Mouse (Mus musculus): ENCODE results near the gene Grin2d. TPM values are rescaled to one million over a fixed set of nuclear protein-coding genes. Genes with fewer than 3 reads are reported as not detected.
"Not testable (repeated sequence)": the region's sequence is repeated elsewhere in the genome, so short reads cannot be mapped to it uniquely, and the experiment has no call there.

Grin2d gene
- 0.13 and 0.23 TPM in 2 replicates for polyA plus RNA-seq (2015; fragmentation: Nextera tagmentation; extraction: Ambion mirVana)

DNA sequence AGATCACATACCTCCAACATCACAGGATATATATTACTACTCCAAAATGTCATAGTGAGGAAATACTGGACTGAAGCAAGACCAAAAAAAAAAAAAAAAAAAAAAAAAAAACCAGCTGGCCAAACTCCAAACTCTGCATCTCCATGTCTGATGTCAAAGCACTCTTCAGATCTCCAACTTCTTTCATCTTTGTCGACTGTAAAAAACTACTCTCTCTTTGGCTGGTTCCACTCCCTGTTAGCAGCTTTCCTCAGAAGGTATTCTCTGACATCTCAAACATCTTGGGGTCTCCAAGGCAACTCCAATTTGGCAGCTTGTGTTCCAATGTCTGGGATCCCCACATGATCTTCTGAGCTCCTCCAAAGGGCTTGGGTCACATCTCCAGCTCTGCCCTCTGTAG, at the start of gene Grin2d:
TSS of gene Grin2d (minus strand) at position 101 of the 400 bp plus-strand sequence.
- H3K27ac ChIP-seq (replicated peaks); H3K9ac ChIP-seq; H3K27me3 ChIP-seq (replicated peaks); H3K4me2 ChIP-seq; H3K4me3 ChIP-seq; H3K9me3 ChIP-seq; ATAC-seq (ENCODE audit: extremely low read depth, insufficient number of reproducible peaks, low FRiP score, low TSS enrichment): not testable (repeated sequence)
- 81% methylated on average over 1 of the region's 1 CpGs for WGBS
- H3K36me3 ChIP-seq = peaks cover 94% of the 10 kb centered on the region
- H3K4me1 ChIP-seq = peaks cover 17% of the 10 kb centered on the region

DNA sequence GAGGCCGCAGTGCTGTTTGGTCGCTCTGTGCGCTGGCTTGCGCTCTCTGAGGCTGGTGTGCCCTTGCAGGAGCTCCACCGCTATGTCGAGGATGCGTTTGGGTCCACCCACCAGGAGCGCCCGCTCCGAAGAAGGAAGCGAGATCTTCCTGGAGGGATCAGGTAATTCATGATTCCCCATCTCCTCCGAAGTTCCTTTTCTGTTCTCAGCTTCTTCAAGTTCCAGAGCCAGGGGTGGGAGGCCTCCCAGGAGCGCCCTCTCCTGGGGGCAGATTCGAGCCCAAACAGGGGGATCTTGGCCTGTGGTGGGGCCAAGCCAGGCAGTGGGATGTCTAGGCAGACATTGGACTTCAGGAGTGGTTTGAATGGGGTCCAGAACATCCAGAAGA, 46.2 kb upstream of the Grin2d start:
- H3K9ac ChIP-seq = peak overlapping the region; percentile 73
- peak overlapping the region; percentile 92 for H3K27ac ChIP-seq (replicated peaks)
- peak overlapping the region; percentile 75 for H3K4me2 ChIP-seq
- ATAC-seq (ENCODE audit: extremely low read depth, insufficient number of reproducible peaks, low FRiP score, low TSS enrichment) = no peak
- WGBS = 12% methylated on average over 14 of the region's 14 CpGs
- peaks cover 5% of the 10 kb centered on the region for H3K9me3 ChIP-seq
- H3K4me3 ChIP-seq = peak overlapping the region; percentile 56
- H3K4me1 ChIP-seq = peaks cover 39% of the 10 kb centered on the region
- H3K36me3 ChIP-seq = no peaks in the 10 kb centered on the region
- H3K27me3 ChIP-seq (replicated peaks) = peaks cover 19% of the 10 kb centered on the region

GRCm38 (mm10) chr7:45923762-45924428, 45.7 kb upstream of the Grin2d start, which contains the start of gene Ccdc114:
Gene Ccdc114 (plus strand): TSS chr7:45924072.
- H3K36me3 ChIP-seq = no peaks in the 10 kb centered on the region
- WGBS = 4% methylated on average over 24 of the region's 24 CpGs

GRCm38 (mm10) chr7:45922928-45923761, 45.0 kb upstream of the Grin2d start:
- Histone ChIP-seq H3K4me1 (peaks cover 45% of the 10 kb centered on the region), H3K36me3 (peaks cover under 1% of the 10 kb centered on the region; the same call in 1 of the 2 replicates), H3K4me3 (peak overlapping the region; percentile 56), H3K4me2 (peak overlapping the region; percentile 75), H3K27ac (replicated peaks) (peak overlapping the region; percentile 92), H3K27me3 (replicated peaks) (peaks cover 11% of the 10 kb centered on the region), H3K9me3 (peaks cover 5% of the 10 kb centered on the region), H3K9ac (peak overlapping the region; percentile 73)
- WGBS = 1% methylated on average over 37 of the region's 37 CpGs
- peak; percentile 79 for ATAC-seq (ENCODE audit: extremely low read depth, insufficient number of reproducible peaks, low FRiP score, low TSS enrichment)

More at GRCm38 (mm10) chr7:45923762-45924428, 45.7 kb upstream of the Grin2d start, which contains the start of gene Ccdc114:
- Histone ChIP-seq H3K9ac (peak within 1 kb of the TSS; percentile 73), H3K27ac (replicated peaks) (peak within 1 kb of the TSS; percentile 92), H3K4me1 (peaks cover 44% of the 10 kb centered on the region), H3K4me2 (peak within 1 kb of the TSS; percentile 75), H3K27me3 (replicated peaks) (peaks cover 14% of the 10 kb centered on the region), H3K4me3 (peak within 1 kb of the TSS; percentile 56), H3K9me3 (peaks cover 5% of the 10 kb centered on the region)
- peak; percentile 40; the same call in 1 of the 2 replicates for ATAC-seq (ENCODE audit: extremely low read depth, insufficient number of reproducible peaks, low FRiP score, low TSS enrichment)

- Histone ChIP-seq H3K27me3 (replicated peaks) (no peaks in the 10 kb centered on the region; the same call in 1 of the 2 replicates), H3K9ac (peak overlapping the region; percentile 73), H3K27ac (replicated peaks) (peak overlapping the region; percentile 92), H3K36me3 (peaks cover 5% of the 10 kb centered on the region; the same call in 1 of the 2 replicates), H3K4me2 (peak overlapping the region; percentile 75), H3K4me3 (peak overlapping the region; percentile 56; the same call in 1 of the 2 replicates), H3K9me3 (no peaks in the 10 kb centered on the region), H3K4me1 (peaks cover 53% of the 10 kb centered on the region)
- 75% methylated on average over 12 of the region's 12 CpGs for WGBS
- no peak for ATAC-seq (ENCODE audit: extremely low read depth, insufficient number of reproducible peaks, low FRiP score, low TSS enrichment)
Observed at GRCm38 (mm10) chr7:45921950-45922600, 43.9 kb upstream of the Grin2d start.

DNA sequence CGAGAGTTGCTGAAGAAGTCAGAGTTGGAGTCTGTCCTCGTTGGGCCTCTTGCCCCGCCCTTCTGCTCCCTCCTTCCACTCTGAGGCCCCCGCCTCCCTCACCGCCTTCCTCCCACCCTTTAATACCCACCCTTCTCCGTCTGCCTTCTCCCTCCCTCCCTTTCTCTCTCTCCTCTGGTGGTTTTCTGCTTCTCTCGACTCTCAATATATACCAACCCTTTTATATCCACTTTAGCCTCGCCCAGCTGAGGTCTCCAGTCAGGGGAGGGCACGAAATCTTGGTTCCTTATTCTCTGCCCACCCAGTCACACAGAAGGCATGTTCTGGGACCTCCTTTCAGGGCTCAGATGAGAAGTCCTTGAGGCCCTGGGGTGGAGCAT, 43.1 kb upstream of the Grin2d start, which contains the start of gene Emp3:
TSS of gene Emp3 (minus strand) at position 163 of the 380 bp plus-strand sequence.
- ATAC-seq (ENCODE audit: extremely low read depth, insufficient number of reproducible peaks, low FRiP score, low TSS enrichment) = no peak
- peaks cover 62% of the 10 kb centered on the region for H3K4me1 ChIP-seq

DNA sequence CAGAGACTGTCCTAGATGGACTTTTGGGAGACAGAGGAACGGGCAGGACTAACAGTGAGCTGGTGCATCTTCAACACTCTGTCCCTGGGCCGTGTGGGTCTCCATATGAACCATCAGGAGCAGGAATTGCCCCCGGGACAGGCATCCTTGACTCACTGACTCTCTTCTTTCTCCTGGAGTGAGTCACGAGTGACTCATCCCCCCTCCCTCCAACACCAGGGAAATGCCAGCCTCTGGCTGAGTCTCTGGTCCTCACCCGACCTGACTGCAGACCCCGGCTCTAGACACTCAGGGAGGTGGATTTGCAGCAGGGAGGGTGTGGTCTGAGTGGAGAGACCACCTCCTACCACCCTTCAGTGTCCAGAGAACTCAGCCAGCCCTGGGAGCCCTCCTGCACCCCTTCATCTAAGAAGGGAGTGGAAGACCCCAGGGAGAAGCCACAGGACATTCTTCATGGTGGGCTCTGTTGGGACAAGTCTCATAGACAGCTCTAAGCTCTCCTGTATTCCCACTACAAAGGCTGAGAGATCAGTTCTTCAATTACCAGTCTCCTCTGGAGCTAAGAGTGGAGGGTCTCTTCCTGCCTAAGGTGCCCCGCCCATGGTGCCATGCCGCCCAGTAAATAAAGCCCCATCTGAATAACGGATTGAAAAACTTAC, 42.5 kb upstream of the Grin2d start:
- Histone ChIP-seq H3K4me2 (peak overlapping the region; percentile 62), H3K4me1 (peaks cover 67% of the 10 kb centered on the region), H3K27me3 (replicated peaks) (no peaks in the 10 kb centered on the region; the same call in 1 of the 2 replicates), H3K9ac (peak overlapping the region; percentile 82), H3K36me3 (peaks cover 5% of the 10 kb centered on the region; the same call in 1 of the 2 replicates), H3K27ac (replicated peaks) (peak overlapping the region; percentile 92), H3K4me3 (peak overlapping the region; percentile 58), H3K9me3 (no peaks in the 10 kb centered on the region)
- ATAC-seq (ENCODE audit: extremely low read depth, insufficient number of reproducible peaks, low FRiP score, low TSS enrichment) = no peak
- WGBS = 26% methylated on average over 9 of the region's 9 CpGs

More for the DNA sequence above, 43.1 kb upstream of the Grin2d start, which contains the start of gene Emp3:
- Histone ChIP-seq H3K9me3 (no peaks in the 10 kb centered on the region), H3K4me3 (peak within 1 kb of the TSS; percentile 58), H3K27ac (replicated peaks) (peak within 1 kb of the TSS; percentile 92), H3K4me2 (peak within 1 kb of the TSS; percentile 62), H3K9ac (peak within 1 kb of the TSS; percentile 82), H3K27me3 (replicated peaks) (no peaks in the 10 kb centered on the region; the same call in 1 of the 2 replicates), H3K36me3 (peaks cover 5% of the 10 kb centered on the region; the same call in 1 of the 2 replicates)
- 30% methylated on average over 9 of the region's 9 CpGs for WGBS

- H3K27ac ChIP-seq (replicated peaks) = no peak overlapping the region
Observed at GRCm38 (mm10) chr7:45919761-45920160, 41.6 kb upstream of the Grin2d start.

GRCm38 (mm10) chr7:45919083-45919671, 41.0 kb upstream of the Grin2d start:
- peaks cover 61% of the 10 kb centered on the region for H3K4me1 ChIP-seq
- no peaks in the 10 kb centered on the region for H3K9me3 ChIP-seq
- 62% methylated on average over 14 of the region's 14 CpGs for WGBS
- ATAC-seq (ENCODE audit: extremely low read depth, insufficient number of reproducible peaks, low FRiP score, low TSS enrichment) = no peak
- H3K27me3 ChIP-seq (replicated peaks) = no peaks in the 10 kb centered on the region; the same call in 1 of the 2 replicates
- peak overlapping the region; percentile 62 for H3K4me2 ChIP-seq
- H3K36me3 ChIP-seq = peaks cover 5% of the 10 kb centered on the region; the same call in 1 of the 2 replicates
- H3K27ac ChIP-seq (replicated peaks) = no peak overlapping the region
- peak overlapping the region; percentile 58; the same call in 1 of the 2 replicates for H3K4me3 ChIP-seq
- H3K9ac ChIP-seq = peak overlapping the region; percentile 82

More at GRCm38 (mm10) chr7:45919761-45920160, 41.6 kb upstream of the Grin2d start:
- H3K36me3 ChIP-seq = peaks cover 5% of the 10 kb centered on the region; the same call in 1 of the 2 replicates
- H3K4me2 ChIP-seq = peak overlapping the region; percentile 62
- H3K4me1 ChIP-seq = peaks cover 67% of the 10 kb centered on the region
- H3K9ac ChIP-seq = peak overlapping the region; percentile 82
- no peak for ATAC-seq (ENCODE audit: extremely low read depth, insufficient number of reproducible peaks, low FRiP score, low TSS enrichment)
- peak overlapping the region; percentile 58 for H3K4me3 ChIP-seq
- WGBS = 70% methylated on average over 4 of the region's 4 CpGs
- H3K9me3 ChIP-seq = no peaks in the 10 kb centered on the region
- no peaks in the 10 kb centered on the region; the same call in 1 of the 2 replicates for H3K27me3 ChIP-seq (replicated peaks)

GRCm38 (mm10) chr7:45917926-45918325, 39.7 kb upstream of the Grin2d start:
- no peaks in the 10 kb centered on the region for H3K9me3 ChIP-seq
- no peak overlapping the region for H3K4me3 ChIP-seq
- ATAC-seq (ENCODE audit: extremely low read depth, insufficient number of reproducible peaks, low FRiP score, low TSS enrichment) = no peak
- WGBS = 82% methylated on average over 15 of the region's 15 CpGs
- H3K36me3 ChIP-seq = peaks cover 5% of the 10 kb centered on the region; the same call in 1 of the 2 replicates
- peak overlapping the region; percentile 74; the same call in 1 of the 2 replicates for H3K9ac ChIP-seq
- no peaks in the 10 kb centered on the region; the same call in 1 of the 2 replicates for H3K27me3 ChIP-seq (replicated peaks)
- H3K27ac ChIP-seq (replicated peaks) = 0 out of 2 replicates have a peak overlapping the region, but pooled peaks have one; percentile 73
- H3K4me2 ChIP-seq = no peak overlapping the region
- peaks cover 58% of the 10 kb centered on the region for H3K4me1 ChIP-seq

All from heart, embryonic 13.5 days (tissue).